Mouse (Mus musculus) Muller cell, postnatal 12 days (primary cell): ENCODE data around the gene Ttll11.

Experiments
- DNase-seq: peaks from one replicate; pipeline ENCODE4 v3.0.0-alpha.2; 2015; ENCODE audit errors: inconsistent ontology term

The Ttll11 gene

GRCm38 (mm10) chr2:35728633-35729032 is 251.1 kb downstream of the Ttll11 start:
- DNase-seq, result peak; percentile 18

- no peak for DNase-seq
Observed at GRCm38 (mm10) chr2:35723691-35724090, 256.0 kb downstream of the Ttll11 start.

GRCm38 (mm10) chr2:35723267-35723666 is 256.4 kb downstream of the Ttll11 start:
- no peak for DNase-seq

- no peak for DNase-seq
Observed at GRCm38 (mm10) chr2:35722821-35723220, 256.9 kb downstream of the Ttll11 start.

- DNase-seq, result no peak
Observed at GRCm38 (mm10) chr2:35720956-35721355, 258.8 kb downstream of the Ttll11 start.

GRCm38 (mm10) chr2:35720550-35720949 is 259.2 kb downstream of the Ttll11 start:
- DNase-seq, result peak; percentile 33

- peak; percentile 73 for DNase-seq
Observed at GRCm38 (mm10) chr2:35720104-35720503, 259.6 kb downstream of the Ttll11 start.

- no peak for DNase-seq
Observed at GRCm38 (mm10) chr2:35719230-35720005, 260.3 kb downstream of the Ttll11 start.

GRCm38 (mm10) chr2:35718662-35719061 is 261.1 kb downstream of the Ttll11 start:
- no peak for DNase-seq

GRCm38 (mm10) chr2:35718003-35718500 is 261.7 kb downstream of the Ttll11 start:
- no peak for DNase-seq

GRCm38 (mm10) chr2:35716175-35716574 is 263.5 kb downstream of the Ttll11 start:
- DNase-seq, result no peak

GRCm38 (mm10) chr2:35715485-35715884 is 264.2 kb downstream of the Ttll11 start:
- DNase-seq, result no peak

GRCm38 (mm10) chr2:35714742-35715167 is 265.0 kb downstream of the Ttll11 start:
- DNase-seq, result peak; percentile 88

GRCm38 (mm10) chr2:35713460-35713859 is 266.3 kb downstream of the Ttll11 start:
- DNase-seq, result no peak

- no peak for DNase-seq
Observed at GRCm38 (mm10) chr2:35712611-35713010, 267.1 kb downstream of the Ttll11 start.

GRCm38 (mm10) chr2:35703241-35703640 is 276.5 kb downstream of the Ttll11 start:
- peak; percentile 65 for DNase-seq

GRCm38 (mm10) chr2:35702608-35703007 is 277.1 kb downstream of the Ttll11 start:
- peak; percentile 47 for DNase-seq

- DNase-seq, result no peak
Observed at GRCm38 (mm10) chr2:35702001-35702400, 277.7 kb downstream of the Ttll11 start.
